Mouse (Mus musculus) CH12F3 (cell line): Measurements from ENCODE around the gene Pspc1.

Experiments
- in situ Hi-C: fragments of 300-500 bp; cut with MboI; formaldehyde crosslinking; loops from 2 replicates; pipeline ENCODE4 v1.14.3; 2020; ENCODE audit warnings: low sequenced_read_pairs

Gene Pspc1

GRCm38 (mm10) chr14:56702644-56703043 is 75.5 kb downstream of the Pspc1 start:
- in situ Hi-C loops = no loop called here

DNA sequence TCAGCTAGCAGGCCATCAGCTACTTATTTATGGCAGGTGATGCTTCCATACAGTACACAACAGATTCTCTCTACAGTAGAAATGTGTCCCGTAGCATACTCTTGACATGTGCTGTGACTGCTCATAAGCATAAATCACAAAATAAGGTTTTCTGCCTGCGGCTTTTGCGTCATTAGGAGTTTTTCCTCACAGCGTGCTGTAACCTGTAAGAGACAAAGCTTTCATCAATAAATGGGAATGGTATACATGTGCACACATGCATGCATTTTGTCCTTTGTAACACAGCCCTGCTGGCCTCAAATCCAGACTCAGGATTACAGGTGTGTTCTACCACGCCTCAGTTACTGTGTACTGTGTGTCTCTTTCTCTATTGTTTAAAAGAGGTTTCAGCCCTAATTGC is 80.3 kb downstream of the Pspc1 start:
- in situ Hi-C loops = no loop called here

DNA sequence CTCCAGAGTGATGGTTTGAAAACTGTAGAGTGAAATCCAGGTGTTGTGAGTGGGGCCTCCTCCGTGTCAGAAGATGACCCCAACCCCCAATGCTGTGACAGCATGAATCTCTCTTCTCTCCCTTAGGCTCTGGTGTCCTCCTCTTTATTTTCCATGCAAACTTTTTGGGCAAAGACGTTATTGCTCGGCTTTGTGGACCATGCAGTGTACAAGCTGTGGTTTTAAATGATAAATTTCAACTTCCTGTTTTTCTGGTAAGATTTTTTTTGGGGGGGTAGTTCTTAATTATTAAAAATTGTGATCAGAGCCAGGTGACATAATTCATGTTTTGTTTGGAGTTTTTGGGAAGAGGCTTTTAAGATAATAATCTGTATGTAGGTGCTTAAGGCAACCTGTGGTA is 82.6 kb downstream of the Pspc1 start:
- in situ Hi-C loops = no loop called here

DNA sequence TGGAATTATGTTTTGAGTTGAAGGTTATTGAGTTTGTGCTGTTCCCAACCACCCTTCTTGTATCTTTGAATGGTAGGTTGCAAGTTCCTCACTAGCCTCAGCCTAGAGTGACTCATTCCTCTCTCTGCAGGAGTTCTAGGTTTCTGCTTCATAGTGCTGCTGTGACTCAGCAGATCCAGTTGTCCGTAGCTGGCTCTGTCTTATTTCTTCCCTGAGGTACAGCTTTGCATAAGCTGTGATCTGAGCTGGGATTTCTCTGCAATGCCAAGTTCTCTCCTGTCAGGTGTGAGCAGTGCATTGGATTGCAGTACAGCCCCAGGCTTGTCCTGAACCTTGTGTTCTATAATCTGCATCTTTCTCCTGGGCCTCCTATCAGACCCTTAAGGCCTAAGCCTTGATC is 88.3 kb downstream of the Pspc1 start:
- in situ Hi-C loops = no loop called here

DNA sequence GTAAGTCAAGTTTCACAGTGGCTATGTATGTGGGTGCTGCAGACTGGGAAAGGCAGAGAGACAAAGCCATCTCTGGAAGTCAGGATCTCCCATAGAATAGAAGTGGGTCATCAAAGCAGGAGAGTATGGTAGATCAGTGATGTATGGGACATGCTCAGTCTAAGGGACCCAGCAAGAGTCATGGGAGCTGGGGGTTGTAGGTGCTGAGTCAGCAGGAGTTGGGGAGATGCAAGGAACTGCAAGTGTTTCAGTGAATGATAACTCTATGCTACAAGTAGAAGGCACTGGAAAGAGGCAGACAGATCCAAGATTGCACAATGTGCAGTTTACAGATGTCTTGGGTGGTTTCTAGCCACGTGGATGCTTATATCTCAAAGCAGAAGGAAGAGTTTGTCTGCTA is 89.0 kb downstream of the Pspc1 start:
- in situ Hi-C loops = no loop called here

GRCm38 (mm10) chr14:56685426-56685825 is 92.7 kb downstream of the Pspc1 start:
- in situ Hi-C loops = no loop called here
